Comparison of ENCODE assay signal across 7 mouse cellular contexts in genomic region chr9:107887804-107888266, GRCm38 (mm10). TPM values are rescaled to one million over a fixed set of nuclear protein-coding genes. Genes with fewer than 3 reads are reported as not detected.
DNase-seq lines count a peak whose midpoint lies in the region; ATAC-seq and TF ChIP-seq lines count a peak whose summit lies in the region.

Mon1a (plus strand) TSS chr9:107888151.

- DNase-seq in adrenal gland, postnatal 14 days, result peak; percentile 93
- DNase-seq in embryonic facial prominence, embryonic 10.5 days (ENCODE audit: low spot score), result peak; percentile 89
- DNase-seq in gonadal fat pad, adult 2 months (ENCODE audit: low read depth), result no peak
- DNase-seq in left cerebral cortex, postnatal 36 days (ENCODE audit: low spot score in 2 of 2), result peak; percentile 88 to 89
- DNase-seq in midbrain, embryonic 10.5 days (ENCODE audit: low spot score), result peak; percentile 84
- DNase-seq in right cerebral cortex, postnatal 36 days (ENCODE audit: low spot score in 2 of 2), result peak; percentile 82 to 88

- peak within 1 kb of the TSS; percentile 83 for H3K9ac ChIP-seq in intestine, postnatal 0 days (ENCODE audit: low read depth, low read length)

- WGBS in embryonic facial prominence, embryonic 10.5 days, result under 1% methylated on average over 28 of the region's 28 CpGs
- under 1% methylated on average over 28 of the region's 28 CpGs for WGBS in intestine, postnatal 0 days
- under 1% methylated on average over 28 of the region's 28 CpGs for whole genome bisulfite sequencing in midbrain, embryonic 10.5 days

- H3K4me1 ChIP-seq in embryonic facial prominence, embryonic 10.5 days, result peaks cover 11% of the 10 kb centered on the region
- no peaks in the 10 kb centered on the region for H3K4me1 ChIP-seq in intestine, postnatal 0 days (replicated peaks; ENCODE audit: control insufficient read depth, insufficient read depth, low read length)
- peaks cover 19% of the 10 kb centered on the region for H3K4me1 ChIP-seq in midbrain, embryonic 10.5 days

- H3K27me3 ChIP-seq in embryonic facial prominence, embryonic 10.5 days (replicated peaks; ENCODE audit: low read depth, poor library complexity, severe bottlenecking), result peaks cover 17% of the 10 kb centered on the region
- H3K27me3 ChIP-seq in intestine, postnatal 0 days (replicated peaks; ENCODE audit: control insufficient read depth, insufficient read depth, low read length), result no peaks in the 10 kb centered on the region
- peaks cover 20% of the 10 kb centered on the region for H3K27me3 ChIP-seq in midbrain, embryonic 10.5 days (ENCODE audit: low read depth, poor library complexity, severe bottlenecking)

- no peak for TF ChIP-seq CTCF in intestine, postnatal 0 days (IDR thresholded peaks at IDR 0.05; ENCODE audit: low read depth)

- peak within 1 kb of the TSS; percentile 87 for H3K4me2 ChIP-seq in intestine, postnatal 0 days (replicated peaks; ENCODE audit: low read depth)

- no peaks in the 10 kb centered on the region for H3K9me3 ChIP-seq in embryonic facial prominence, embryonic 10.5 days
- no peaks in the 10 kb centered on the region for H3K9me3 ChIP-seq in intestine, postnatal 0 days (ENCODE audit: control insufficient read depth)
- H3K9me3 ChIP-seq in midbrain, embryonic 10.5 days (replicated peaks), result no peaks in the 10 kb centered on the region

- intact Hi-C loops in left cerebral cortex, postnatal 36 days (cut with DNase I), result loop anchor here (2.0 kb wide), 1 partner anchor 15 kb away; the partner anchor contains the start of gene Rbm6

- H3K27ac ChIP-seq in embryonic facial prominence, embryonic 10.5 days (replicated peaks), result peak within 1 kb of the TSS; percentile 80
- H3K27ac ChIP-seq in intestine, postnatal 0 days (ENCODE audit: low read depth, low read length), result peak within 1 kb of the TSS; percentile 87
- H3K27ac ChIP-seq in midbrain, embryonic 10.5 days (replicated peaks), result peak within 1 kb of the TSS; percentile 75

- peak; percentile 85 for ATAC-seq in intestine, postnatal 0 days

- 0 out of 2 replicates have a peak, but pooled peaks cover 3% of the 10 kb centered on the region for H3K36me3 ChIP-seq in embryonic facial prominence, embryonic 10.5 days (replicated peaks)
- no peaks in the 10 kb centered on the region for H3K36me3 ChIP-seq in intestine, postnatal 0 days (ENCODE audit: control insufficient read depth, insufficient read depth)
- no peaks in the 10 kb centered on the region for H3K36me3 ChIP-seq in midbrain, embryonic 10.5 days

- peak within 1 kb of the TSS; percentile 76 for H3K4me3 ChIP-seq in embryonic facial prominence, embryonic 10.5 days
- H3K4me3 ChIP-seq in intestine, postnatal 0 days (ENCODE audit: low read depth, low read length), result peak within 1 kb of the TSS; percentile 76
- peak within 1 kb of the TSS; percentile 66 for H3K4me3 ChIP-seq in midbrain, embryonic 10.5 days

RNA-seq across cellular contexts. Expression of gene Mon1a, which starts in this region (rescaled TPM):
- total RNA-seq in adrenal gland, postnatal 14 days (2021), result 12.3 and 14.0 TPM in 2 replicates
- polyA plus RNA-seq in embryonic facial prominence, embryonic 10.5 days (2016; fragmentation: Nextera tagmentation; extraction: Ambion mirVana), result 12.2 and 12.7 TPM in 2 replicates
- polyA plus RNA-seq in gonadal fat pad, adult 2 months (2012; rRNA removed), result 24.5 and 26.2 TPM in 2 replicates
- 31.6 and 34.7 TPM in 2 replicates for polyA plus RNA-seq in intestine, postnatal 0 days (2015; fragmentation: Nextera tagmentation; extraction: Ambion mirVana)
- total RNA-seq in left cerebral cortex, postnatal 36 days (2021), result 10 to 100 TPM; 23.9 to 27.1 TPM
- polyA plus RNA-seq in midbrain, embryonic 10.5 days (2016; fragmentation: Nextera tagmentation; extraction: Ambion mirVana), result 11.6 and 15.3 TPM in 2 replicates
